Mouse (Mus musculus) forebrain, embryonic 11.5 days (tissue): ENCODE measurements around the gene Tomm7. TPM values are rescaled to one million over a fixed set of nuclear protein-coding genes. Genes with fewer than 3 reads are reported as not detected.
"Not testable (repeated sequence)": the region's sequence is repeated elsewhere in the genome, so short reads cannot be mapped to it uniquely, and the experiment has no call there.

Experiments used
- ATAC-seq: fragments of 200-750 bp; cut with Nextera tagmentation; replicated peaks from 2 replicates; pipeline ENCODE4 v1.8.0; 2017; ENCODE audit warnings: moderate TSS enrichment; ENCODE audit not compliant: low FRiP score
- DNase-seq: peaks from one replicate; pipeline ENCODE4 v3.0.0-alpha.2; 2017; ENCODE audit warnings: low spot score
- H3K27ac ChIP-seq: fragments of 300-500 bp; sonication (generic); 2 replicates; pipeline ENCODE4 v1.5.1; 2014; ENCODE audit warnings: low read depth, low read length
- H3K27me3 ChIP-seq: fragments of 300-500 bp; sonication (generic); 2 replicates; pipeline ENCODE4 v1.6.1; 2014; ENCODE audit warnings: mild to moderate bottlenecking, low read length, mixed read lengths; ENCODE audit not compliant: control insufficient read depth, insufficient read depth
- H3K36me3 ChIP-seq: fragments of 300-500 bp; sonication (generic); 2 replicates; pipeline ENCODE4 v1.6.1; 2014; ENCODE audit warnings: mild to moderate bottlenecking, low read length, moderate library complexity, mixed read lengths; ENCODE audit not compliant: control insufficient read depth, insufficient read depth
- H3K4me1 ChIP-seq: fragments of 300-500 bp; sonication (generic); replicated peaks from 2 replicates; pipeline ENCODE4 v1.6.1; 2014; ENCODE audit warnings: low read length, mixed read lengths; ENCODE audit not compliant: control insufficient read depth, insufficient read depth
- H3K4me2 ChIP-seq: fragments of 300-500 bp; sonication (generic); 2 replicates; pipeline ENCODE4 v1.6.1; 2014; ENCODE audit warnings: low read depth, mild to moderate bottlenecking, low read length, moderate library complexity, mixed read lengths; ENCODE audit not compliant: severe bottlenecking
- H3K4me3 ChIP-seq: fragments of 300-500 bp; sonication (generic); 2 replicates; pipeline ENCODE4 v1.5.1; 2014; ENCODE audit warnings: low read depth, low read length
- H3K9ac ChIP-seq: fragments of 300-500 bp; sonication (generic); 2 replicates; pipeline ENCODE4 v1.6.1; 2014; ENCODE audit warnings: low read length
- H3K9me3 ChIP-seq: fragments of 300-500 bp; sonication (generic); 2 replicates; pipeline ENCODE4 v1.6.1; 2016; ENCODE audit warnings: low read length, mixed read lengths; ENCODE audit not compliant: control insufficient read depth
- WGBS: fragments of 180-500 bp; shearing (Covaris S2); extraction: QIAGEN DNeasy Blood & Tissue Kit; methylation state at CpG from one replicate; pipeline ENCODE4 v1.1.7; 2014; 5-methylcytosine and 5-hydroxymethylcytosine counted together
- polyA plus RNA-seq: library from polyadenylated mRNA; unstranded; fragments of >200 nt; fragmentation: Nextera tagmentation; extraction: Ambion mirVana; gene quantifications from 2 replicates; pipeline ENCODE4 v1.2.1, GENCODE M21; 2014

Tomm7 gene
- polyA plus RNA-seq, 1 experiment from 2014 or later: 132 TPM

- H3K4me1 ChIP-seq: peaks cover 4% of the 10 kb centered on the region; the same call in 1 of the 2 replicates
- H3K9ac ChIP-seq: no peak overlapping the region
- no peak overlapping the region for H3K27ac ChIP-seq
- H3K36me3 ChIP-seq: peaks cover 2% of the 10 kb centered on the region; the same call in 1 of the 2 replicates
- ATAC-seq (no peak), DNase-seq (no peak)
- no peaks in the 10 kb centered on the region for H3K27me3 ChIP-seq
- 91% methylated on average over 7 of the region's 7 CpGs for WGBS
- H3K9me3 ChIP-seq: no peaks in the 10 kb centered on the region
- H3K4me2 ChIP-seq: no peak overlapping the region
- H3K4me3 ChIP-seq: no peak overlapping the region
Observed at GRCm38 (mm10) chr5:23838158-23838557, 5.8 kb downstream of the Tomm7 start.

- not testable (repeated sequence) for H3K4me2 ChIP-seq, H3K9ac ChIP-seq, H3K4me1 ChIP-seq, H3K27ac ChIP-seq, DNase-seq, H3K36me3 ChIP-seq, H3K9me3 ChIP-seq, H3K27me3 ChIP-seq, ATAC-seq, H3K4me3 ChIP-seq
- 65% methylated on average over 1 of the region's 1 CpGs for WGBS
Observed at GRCm38 (mm10) chr5:23835691-23836090, 8.3 kb downstream of the Tomm7 start.

GRCm38 (mm10) chr5:23830897-23831752 lies 12.8 kb downstream of the Tomm7 start:
- H3K4me3 ChIP-seq: no peak overlapping the region
- H3K27me3 ChIP-seq: peaks cover 7% of the 10 kb centered on the region
- DNase-seq (no peak), ATAC-seq (no peak)
- WGBS: 42% methylated on average over 58 of the region's 58 CpGs
- H3K4me2 ChIP-seq: peak overlapping the region; percentile 3; the same call in 1 of the 2 replicates
- H3K9me3 ChIP-seq: no peaks in the 10 kb centered on the region
- no peak overlapping the region for H3K27ac ChIP-seq
- H3K9ac ChIP-seq: no peak overlapping the region
- no peaks in the 10 kb centered on the region for H3K36me3 ChIP-seq
- H3K4me1 ChIP-seq: no peaks in the 10 kb centered on the region

GRCm38 (mm10) chr5:23826321-23827004 lies 17.5 kb downstream of the Tomm7 start:
- no peak overlapping the region for H3K4me2 ChIP-seq
- DNase-seq: peak; percentile 82
- H3K27ac ChIP-seq: no peak overlapping the region
- H3K36me3 ChIP-seq: no peaks in the 10 kb centered on the region
- no peaks in the 10 kb centered on the region for H3K9me3 ChIP-seq
- 40% methylated on average over 11 of the region's 11 CpGs for WGBS
- ATAC-seq: no peak
- no peaks in the 10 kb centered on the region for H3K4me1 ChIP-seq
- H3K4me3 ChIP-seq: no peak overlapping the region
- peaks cover 3% of the 10 kb centered on the region for H3K27me3 ChIP-seq
- H3K9ac ChIP-seq: no peak overlapping the region

- no peaks in the 10 kb centered on the region for H3K36me3 ChIP-seq
- 84% methylated on average over 8 of the region's 8 CpGs for WGBS
- H3K4me1 ChIP-seq: no peaks in the 10 kb centered on the region
- no peak overlapping the region for H3K4me2 ChIP-seq
- H3K4me3 ChIP-seq: no peak overlapping the region
- no peaks in the 10 kb centered on the region for H3K27me3 ChIP-seq
- H3K9me3 ChIP-seq: no peaks in the 10 kb centered on the region
- DNase-seq: no peak
- no peak overlapping the region for H3K27ac ChIP-seq
- H3K9ac ChIP-seq: no peak overlapping the region
- no peak for ATAC-seq
Observed at GRCm38 (mm10) chr5:23824171-23824733, 19.7 kb downstream of the Tomm7 start.

- ATAC-seq (no peak), DNase-seq (no peak)
- Histone ChIP-seq H3K27ac (no peak overlapping the region), H3K9ac (no peak overlapping the region), H3K4me2 (no peak overlapping the region), H3K27me3 (no peaks in the 10 kb centered on the region), H3K4me3 (no peak overlapping the region), H3K9me3 (no peaks in the 10 kb centered on the region), H3K36me3 (no peaks in the 10 kb centered on the region), H3K4me1 (no peaks in the 10 kb centered on the region)
- WGBS: 84% methylated on average over 11 of the region's 11 CpGs
Observed at GRCm38 (mm10) chr5:23822306-23822705, 21.7 kb downstream of the Tomm7 start.

- H3K27ac ChIP-seq: no peak overlapping the region
- no peak overlapping the region for H3K4me2 ChIP-seq
- H3K36me3 ChIP-seq: peaks cover 6% of the 10 kb centered on the region
- H3K4me3 ChIP-seq: no peak overlapping the region
- H3K9ac ChIP-seq: no peak overlapping the region
- ATAC-seq: no peak
- DNase-seq: no peak
- no peaks in the 10 kb centered on the region for H3K4me1 ChIP-seq
- H3K9me3 ChIP-seq: no peaks in the 10 kb centered on the region; the same call in 1 of the 2 replicates
- H3K27me3 ChIP-seq: no peaks in the 10 kb centered on the region
- whole genome bisulfite sequencing: 94% methylated on average over 15 of the region's 15 CpGs
Observed at GRCm38 (mm10) chr5:23816681-23817080, 27.3 kb downstream of the Tomm7 start.

GRCm38 (mm10) chr5:23814841-23815240 lies 29.1 kb downstream of the Tomm7 start:
- Histone ChIP-seq H3K36me3 (peaks cover 6% of the 10 kb centered on the region), H3K9me3 (no peaks in the 10 kb centered on the region; the same call in 1 of the 2 replicates), H3K4me1 (no peaks in the 10 kb centered on the region), H3K9ac (no peak overlapping the region), H3K27me3 (no peaks in the 10 kb centered on the region), H3K4me2 (no peak overlapping the region), H3K4me3 (no peak overlapping the region), H3K27ac (no peak overlapping the region)
- 60% methylated on average over 5 of the region's 5 CpGs for WGBS
- ATAC-seq (no peak), DNase-seq (no peak)
